Mouse (Mus musculus): ENCODE measurements at regions not wholly inside any gene's neighbourhood (a gene's known extent, or its start where the extent isn't known, plus 50 kb on each side); places are given as distances from the start of the nearest gene placed in this dataset.

DNA sequence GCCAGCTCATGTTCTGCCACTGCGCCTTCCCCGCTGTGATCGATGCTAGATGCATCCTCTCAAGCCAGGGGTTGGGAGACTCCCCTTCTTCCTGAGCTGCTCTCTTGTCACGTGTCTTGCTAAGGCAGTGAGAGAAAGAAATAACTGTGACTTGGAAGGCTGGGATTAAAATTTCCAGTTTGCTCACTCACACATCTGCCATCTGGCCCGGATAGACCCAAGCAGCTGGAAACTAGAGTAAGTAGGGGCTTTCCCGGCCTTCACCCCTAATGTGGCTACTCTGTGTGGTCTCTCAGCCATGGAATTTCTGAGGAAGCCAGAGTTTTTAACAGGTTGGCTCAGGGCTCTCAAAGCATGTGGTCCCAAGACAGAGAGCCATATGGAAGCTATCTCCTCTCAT is 206.6 kb upstream of the Bcor start:
- H3K4me1 ChIP-seq (ENCODE audit: insufficient read depth, low read depth, low read length) = no peaks in the 10 kb centered on the region
- peaks cover 12% of the 10 kb centered on the region for H3K27me3 ChIP-seq (ENCODE audit: insufficient read depth, low read length)
- H3K9me3 ChIP-seq (replicated peaks) = no peaks in the 10 kb centered on the region
- DNase-seq (ENCODE audit: low spot score) (no peak), ATAC-seq (ENCODE audit: extremely low read depth, insufficient number of reproducible peaks, low FRiP score, poor library complexity, severe bottlenecking) (no peak)
- no peak for TF ChIP-seq CTCF (IDR thresholded peaks at IDR 0.05; ENCODE audit: low read depth, low read length)
- H3K36me3 ChIP-seq (replicated peaks) = no peaks in the 10 kb centered on the region
- no peak overlapping the region for H3K4me3 ChIP-seq (ENCODE audit: low read depth, low read length)

- H3K9me3 ChIP-seq (replicated peaks) = no peaks in the 10 kb centered on the region
- no peak for DNase-seq (ENCODE audit: low spot score)
- no peak for ATAC-seq (ENCODE audit: extremely low read depth, insufficient number of reproducible peaks, low FRiP score, poor library complexity, severe bottlenecking)
- no peaks in the 10 kb centered on the region for H3K36me3 ChIP-seq (replicated peaks)
- peaks cover 37% of the 10 kb centered on the region for H3K27me3 ChIP-seq (ENCODE audit: insufficient read depth, low read length)
- TF ChIP-seq GATA1 (IDR thresholded peaks at IDR 0.05; ENCODE audit: borderline replicate concordance, low read length) (no peak), TAL1 (conservative IDR thresholded peaks at IDR 0.05; ENCODE audit: low read depth, low read length) (no peak), GATA2 (IDR thresholded peaks at IDR 0.05; ENCODE audit: borderline replicate concordance, low read depth, low read length) (no peak), POLR2AphosphoS5 (IDR thresholded peaks at IDR 0.05; ENCODE audit: insufficient replicate concordance, low read depth, low read length) (no peak), CTCF (IDR thresholded peaks at IDR 0.05; ENCODE audit: low read depth, low read length) (no peak)
- no peak overlapping the region for H3K4me3 ChIP-seq (ENCODE audit: low read depth, low read length)
- no peaks in the 10 kb centered on the region for H3K4me1 ChIP-seq (ENCODE audit: insufficient read depth, low read depth, low read length)
Measured at GRCm38 (mm10) chrX:12373670-12374069, 213.5 kb upstream of the Bcor start.

GRCm38 (mm10) chrX:12375796-12376195 is 211.8 kb upstream of the Atp6ap2 start:
- no peak for ATAC-seq (ENCODE audit: extremely low read depth, insufficient number of reproducible peaks, low FRiP score, poor library complexity, severe bottlenecking)

GRCm38 (mm10) chrX:12376238-12376980 is 211.2 kb upstream of the Atp6ap2 start:
- H3K9me3 ChIP-seq (replicated peaks) = no peaks in the 10 kb centered on the region
- ATAC-seq (ENCODE audit: extremely low read depth, insufficient number of reproducible peaks, low FRiP score, poor library complexity, severe bottlenecking) = no peak

More at GRCm38 (mm10) chrX:12375796-12376195, 211.8 kb upstream of the Atp6ap2 start:
- no peaks in the 10 kb centered on the region for H3K36me3 ChIP-seq (replicated peaks)
- DNase-seq (ENCODE audit: low spot score) = no peak
- no peak overlapping the region for H3K4me3 ChIP-seq (ENCODE audit: low read depth, low read length)
- no peak for TF ChIP-seq GATA2 (IDR thresholded peaks at IDR 0.05; ENCODE audit: borderline replicate concordance, low read depth, low read length)
- no peak for TF ChIP-seq TAL1 (conservative IDR thresholded peaks at IDR 0.05; ENCODE audit: low read depth, low read length)
- TF ChIP-seq POLR2AphosphoS5 (IDR thresholded peaks at IDR 0.05; ENCODE audit: insufficient replicate concordance, low read depth, low read length) = no peak
- no peak for TF ChIP-seq CTCF (IDR thresholded peaks at IDR 0.05; ENCODE audit: low read depth, low read length)
- no peak for TF ChIP-seq GATA1 (IDR thresholded peaks at IDR 0.05; ENCODE audit: borderline replicate concordance, low read length)
- no peaks in the 10 kb centered on the region for H3K4me1 ChIP-seq (ENCODE audit: insufficient read depth, low read depth, low read length)
- H3K9me3 ChIP-seq (replicated peaks) = no peaks in the 10 kb centered on the region
- H3K27me3 ChIP-seq (ENCODE audit: insufficient read depth, low read length) = peaks cover 37% of the 10 kb centered on the region

DNA sequence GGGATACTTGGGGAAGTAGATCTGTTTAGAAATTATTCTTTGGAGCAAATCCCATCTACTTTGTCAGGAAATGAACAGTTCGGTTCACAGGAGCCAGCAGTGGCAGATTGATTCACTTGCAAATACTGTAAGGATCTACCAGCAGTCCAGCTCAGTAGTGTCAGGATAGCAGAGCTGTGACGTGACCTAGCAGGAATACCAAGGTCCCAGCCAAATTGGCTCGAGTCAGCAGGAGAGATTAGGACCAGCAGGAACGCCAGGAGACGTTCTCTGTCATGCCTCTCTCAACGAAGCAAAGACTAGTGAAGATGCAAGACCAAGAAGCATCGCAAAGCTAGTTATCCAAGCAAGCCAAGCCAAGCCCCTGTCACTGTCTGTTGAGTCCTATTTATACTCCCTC is 210.2 kb upstream of the Atp6ap2 start:
- no peak overlapping the region for H3K4me3 ChIP-seq (ENCODE audit: low read depth, low read length)
- ATAC-seq (ENCODE audit: extremely low read depth, insufficient number of reproducible peaks, low FRiP score, poor library complexity, severe bottlenecking) = no peak
- H3K27me3 ChIP-seq (ENCODE audit: insufficient read depth, low read length) = peaks cover 33% of the 10 kb centered on the region
- no peak for DNase-seq (ENCODE audit: low spot score)
- no peaks in the 10 kb centered on the region for H3K4me1 ChIP-seq (ENCODE audit: insufficient read depth, low read depth, low read length)
- H3K36me3 ChIP-seq (replicated peaks) = no peaks in the 10 kb centered on the region
- H3K9me3 ChIP-seq (replicated peaks) = no peaks in the 10 kb centered on the region
- TF ChIP-seq TAL1 (conservative IDR thresholded peaks at IDR 0.05; ENCODE audit: low read depth, low read length) (no peak), GATA1 (IDR thresholded peaks at IDR 0.05; ENCODE audit: borderline replicate concordance, low read length) (no peak), CTCF (IDR thresholded peaks at IDR 0.05; ENCODE audit: low read depth, low read length) (no peak), GATA2 (IDR thresholded peaks at IDR 0.05; ENCODE audit: borderline replicate concordance, low read depth, low read length) (no peak), POLR2AphosphoS5 (IDR thresholded peaks at IDR 0.05; ENCODE audit: insufficient replicate concordance, low read depth, low read length) (no peak)

More at GRCm38 (mm10) chrX:12376238-12376980, 211.2 kb upstream of the Atp6ap2 start:
- no peaks in the 10 kb centered on the region for H3K36me3 ChIP-seq (replicated peaks)
- peaks cover 37% of the 10 kb centered on the region for H3K27me3 ChIP-seq (ENCODE audit: insufficient read depth, low read length)
- no peak overlapping the region for H3K4me3 ChIP-seq (ENCODE audit: low read depth, low read length)
- H3K4me1 ChIP-seq (ENCODE audit: insufficient read depth, low read depth, low read length) = no peaks in the 10 kb centered on the region
- no peak for DNase-seq (ENCODE audit: low spot score)
- TF ChIP-seq TAL1 (conservative IDR thresholded peaks at IDR 0.05; ENCODE audit: low read depth, low read length) (no peak), GATA2 (IDR thresholded peaks at IDR 0.05; ENCODE audit: borderline replicate concordance, low read depth, low read length) (no peak), POLR2AphosphoS5 (IDR thresholded peaks at IDR 0.05; ENCODE audit: insufficient replicate concordance, low read depth, low read length) (no peak), GATA1 (IDR thresholded peaks at IDR 0.05; ENCODE audit: borderline replicate concordance, low read length) (no peak), CTCF (IDR thresholded peaks at IDR 0.05; ENCODE audit: low read depth, low read length) (no peak)

GRCm38 (mm10) chrX:12392145-12392825 is 195.3 kb upstream of the Atp6ap2 start:
- Histone ChIP-seq H3K4me1 (ENCODE audit: insufficient read depth, low read depth, low read length) (no peaks in the 10 kb centered on the region), H3K27me3 (ENCODE audit: insufficient read depth, low read length) (peaks cover 3% of the 10 kb centered on the region; the same call in 1 of the 2 replicates), H3K36me3 (replicated peaks) (no peaks in the 10 kb centered on the region), H3K9me3 (replicated peaks) (no peaks in the 10 kb centered on the region), H3K4me3 (ENCODE audit: low read depth, low read length) (no peak overlapping the region)
- DNase-seq (ENCODE audit: low spot score) (no peak), ATAC-seq (ENCODE audit: extremely low read depth, insufficient number of reproducible peaks, low FRiP score, poor library complexity, severe bottlenecking) (no peak)
- TF ChIP-seq GATA1 (IDR thresholded peaks at IDR 0.05; ENCODE audit: borderline replicate concordance, low read length) (no peak), CTCF (IDR thresholded peaks at IDR 0.05; ENCODE audit: low read depth, low read length) (no peak), GATA2 (IDR thresholded peaks at IDR 0.05; ENCODE audit: borderline replicate concordance, low read depth, low read length) (no peak), TAL1 (conservative IDR thresholded peaks at IDR 0.05; ENCODE audit: low read depth, low read length) (no peak), POLR2AphosphoS5 (IDR thresholded peaks at IDR 0.05; ENCODE audit: insufficient replicate concordance, low read depth, low read length) (no peak)

All from G1E (cell line).